Mouse (Mus musculus): ENCODE results near the gene Syn3. TPM values are rescaled to one million over a fixed set of nuclear protein-coding genes. Genes with fewer than 3 reads are reported as not detected.
"Not testable (repeated sequence)": the region's sequence is repeated elsewhere in the genome, so short reads cannot be mapped to it uniquely, and the experiment has no call there.

The Syn3 gene
- polyA plus RNA-seq, 1 experiment, result 9.5 TPM

- no peak for DNase-seq
- TF ChIP-seq POLR2A (IDR thresholded peaks at IDR 0.05; ENCODE audit: borderline replicate concordance, insufficient read depth, low read length), result no peak
- no peak for TF ChIP-seq CTCF (IDR thresholded peaks at IDR 0.05; ENCODE audit: borderline replicate concordance, insufficient read depth, low read depth, low read length)
Observed at GRCm38 (mm10) chr10:86032517-86032916, 466.2 kb downstream of the Syn3 start.

DNA sequence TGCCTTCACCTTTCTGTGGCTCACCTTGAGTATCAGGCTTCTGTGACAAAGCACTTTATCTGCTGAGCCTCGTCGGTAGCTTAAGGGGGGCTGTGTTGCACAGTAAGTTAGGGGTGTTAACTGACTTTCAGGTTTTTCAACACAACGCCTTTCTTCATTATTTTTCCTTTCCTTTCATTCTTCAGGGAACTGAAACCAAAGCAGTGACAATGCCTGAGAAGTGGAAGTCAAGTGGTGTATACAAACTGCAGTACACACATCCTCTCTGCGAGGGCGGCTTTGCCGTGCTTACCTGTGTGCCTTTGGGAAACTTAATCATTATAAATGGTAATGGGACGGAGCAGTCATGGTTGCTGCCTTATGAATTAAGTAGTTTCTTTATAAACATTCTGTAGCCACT is 468.0 kb downstream of the Syn3 start:
- 95% methylated on average over 7 of the region's 7 CpGs for WGBS

More at GRCm38 (mm10) chr10:86032517-86032916, 466.2 kb downstream of the Syn3 start:
- Histone ChIP-seq H3K27me3 (ENCODE audit: control insufficient read depth, insufficient read depth, low read length) (no peaks in the 10 kb centered on the region), H3K4me3 (replicated peaks; ENCODE audit: insufficient read depth, low read depth, low read length) (no peak overlapping the region), H3K4me1 (ENCODE audit: control insufficient read depth, insufficient read depth, low read length) (no peaks in the 10 kb centered on the region), H3K27ac (ENCODE audit: insufficient read depth, low read length) (no peak overlapping the region; the same call in 1 of the 2 replicates)
- WGBS, result 91% methylated on average over 3 of the region's 3 CpGs

GRCm38 (mm10) chr10:86026807-86027206 is 471.9 kb downstream of the Syn3 start:
- H3K27me3 ChIP-seq (ENCODE audit: control insufficient read depth, insufficient read depth, low read length); H3K27ac ChIP-seq (ENCODE audit: insufficient read depth, low read length); DNase-seq; H3K4me1 ChIP-seq (ENCODE audit: control insufficient read depth, insufficient read depth, low read length); H3K4me3 ChIP-seq (replicated peaks; ENCODE audit: insufficient read depth, low read depth, low read length): not testable (repeated sequence)
- WGBS, result 88% methylated on average over 1 of the region's 1 CpGs

More for the DNA sequence above, 468.0 kb downstream of the Syn3 start:
- Histone ChIP-seq H3K4me1 (ENCODE audit: control insufficient read depth, insufficient read depth, low read length) (no peaks in the 10 kb centered on the region), H3K27me3 (ENCODE audit: control insufficient read depth, insufficient read depth, low read length) (no peaks in the 10 kb centered on the region), H3K27ac (ENCODE audit: insufficient read depth, low read length) (no peak overlapping the region), H3K4me3 (replicated peaks; ENCODE audit: insufficient read depth, low read depth, low read length) (no peak overlapping the region)
- TF ChIP-seq CTCF (IDR thresholded peaks at IDR 0.05; ENCODE audit: borderline replicate concordance, insufficient read depth, low read depth, low read length), result no peak
- TF ChIP-seq POLR2A (IDR thresholded peaks at IDR 0.05; ENCODE audit: borderline replicate concordance, insufficient read depth, low read length), result no peak
- no peak for DNase-seq

DNA sequence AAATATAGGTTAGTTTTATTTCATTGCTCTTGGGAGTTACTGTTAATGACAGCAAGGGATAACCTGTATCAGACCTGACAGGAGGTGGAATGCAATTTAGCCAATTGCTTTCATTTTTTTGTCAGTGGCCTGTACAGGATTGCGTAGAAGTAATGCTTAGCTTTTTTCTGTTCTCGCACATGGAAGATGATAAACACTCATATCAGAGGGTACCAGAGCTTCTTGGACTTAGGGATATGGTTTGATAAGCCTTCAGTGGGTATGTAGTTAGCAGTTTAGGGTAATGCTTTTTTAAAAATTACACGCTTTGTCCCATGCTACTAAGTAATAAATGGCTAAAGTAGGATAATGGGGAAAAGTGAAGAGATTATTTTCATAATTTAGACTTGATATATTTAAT is 472.3 kb downstream of the Syn3 start:
- Histone ChIP-seq H3K4me3 (replicated peaks; ENCODE audit: insufficient read depth, low read depth, low read length) (no peak overlapping the region), H3K27me3 (ENCODE audit: control insufficient read depth, insufficient read depth, low read length) (no peaks in the 10 kb centered on the region), H3K4me1 (ENCODE audit: control insufficient read depth, insufficient read depth, low read length) (no peaks in the 10 kb centered on the region), H3K27ac (ENCODE audit: insufficient read depth, low read length) (no peak overlapping the region)
- 96% methylated on average over 3 of the region's 3 CpGs for WGBS
- no peak for TF ChIP-seq POLR2A (IDR thresholded peaks at IDR 0.05; ENCODE audit: borderline replicate concordance, insufficient read depth, low read length)
- TF ChIP-seq CTCF (IDR thresholded peaks at IDR 0.05; ENCODE audit: borderline replicate concordance, insufficient read depth, low read depth, low read length), result no peak
- no peak for DNase-seq

GRCm38 (mm10) chr10:86025906-86026305 is 472.8 kb downstream of the Syn3 start:
- H3K27ac ChIP-seq (ENCODE audit: insufficient read depth, low read length), result no peak overlapping the region
- WGBS, result 87% methylated on average over 2 of the region's 2 CpGs
- H3K27me3 ChIP-seq (ENCODE audit: control insufficient read depth, insufficient read depth, low read length), result no peaks in the 10 kb centered on the region
- TF ChIP-seq POLR2A (IDR thresholded peaks at IDR 0.05; ENCODE audit: borderline replicate concordance, insufficient read depth, low read length) (no peak), CTCF (IDR thresholded peaks at IDR 0.05; ENCODE audit: borderline replicate concordance, insufficient read depth, low read depth, low read length) (no peak)
- DNase-seq, result no peak
- H3K4me1 ChIP-seq (ENCODE audit: control insufficient read depth, insufficient read depth, low read length), result no peaks in the 10 kb centered on the region; the same call in 1 of the 2 replicates
- H3K4me3 ChIP-seq (replicated peaks; ENCODE audit: insufficient read depth, low read depth, low read length), result no peak overlapping the region

DNA sequence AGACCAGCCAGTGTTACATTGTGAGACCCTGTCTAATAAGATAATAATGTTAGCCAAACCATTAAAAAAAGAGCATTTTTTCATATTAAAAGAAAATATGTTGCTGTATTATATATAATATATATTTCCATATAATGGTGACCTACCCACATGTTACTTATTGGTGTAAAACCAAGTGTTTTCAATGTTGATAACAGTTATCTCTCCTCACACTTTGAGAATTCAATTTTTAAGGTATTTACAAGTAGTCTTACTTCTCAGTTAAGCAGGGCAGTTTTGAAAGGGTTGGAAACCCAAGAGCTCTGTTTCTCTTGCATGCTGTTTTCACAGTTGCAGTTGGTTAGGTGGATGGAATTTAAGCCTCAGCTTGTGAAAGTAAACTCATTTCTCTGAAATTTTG is 475.5 kb downstream of the Syn3 start:
- no peak for DNase-seq
- H3K27me3 ChIP-seq (ENCODE audit: control insufficient read depth, insufficient read depth, low read length), result no peaks in the 10 kb centered on the region
- no peak overlapping the region for H3K27ac ChIP-seq (ENCODE audit: insufficient read depth, low read length)
- TF ChIP-seq POLR2A (IDR thresholded peaks at IDR 0.05; ENCODE audit: borderline replicate concordance, insufficient read depth, low read length), result no peak
- no peak for TF ChIP-seq CTCF (IDR thresholded peaks at IDR 0.05; ENCODE audit: borderline replicate concordance, insufficient read depth, low read depth, low read length)
- no peak overlapping the region for H3K4me3 ChIP-seq (replicated peaks; ENCODE audit: insufficient read depth, low read depth, low read length)
- no peaks in the 10 kb centered on the region; the same call in 1 of the 2 replicates for H3K4me1 ChIP-seq (ENCODE audit: control insufficient read depth, insufficient read depth, low read length)

DNA sequence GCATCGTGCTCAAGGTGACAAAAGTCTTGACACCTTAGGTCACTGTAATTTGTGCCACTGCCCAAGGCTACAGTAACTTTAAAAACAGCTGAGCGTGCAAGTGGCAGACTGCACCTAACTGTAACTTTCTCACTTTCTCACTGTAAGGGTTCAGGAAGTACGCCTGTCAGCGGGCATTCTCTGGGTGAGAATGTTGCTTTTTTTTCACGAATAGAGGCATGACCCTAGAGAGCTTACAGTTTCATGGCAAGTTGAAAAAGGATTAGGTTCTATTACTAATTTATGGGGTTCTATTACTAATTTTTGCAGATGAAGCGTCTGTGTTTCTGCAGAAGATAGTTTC is 476.3 kb downstream of the Syn3 start:
- TF ChIP-seq CTCF (IDR thresholded peaks at IDR 0.05; ENCODE audit: borderline replicate concordance, insufficient read depth, low read depth, low read length) (no peak), POLR2A (IDR thresholded peaks at IDR 0.05; ENCODE audit: borderline replicate concordance, insufficient read depth, low read length) (no peak)

DNA sequence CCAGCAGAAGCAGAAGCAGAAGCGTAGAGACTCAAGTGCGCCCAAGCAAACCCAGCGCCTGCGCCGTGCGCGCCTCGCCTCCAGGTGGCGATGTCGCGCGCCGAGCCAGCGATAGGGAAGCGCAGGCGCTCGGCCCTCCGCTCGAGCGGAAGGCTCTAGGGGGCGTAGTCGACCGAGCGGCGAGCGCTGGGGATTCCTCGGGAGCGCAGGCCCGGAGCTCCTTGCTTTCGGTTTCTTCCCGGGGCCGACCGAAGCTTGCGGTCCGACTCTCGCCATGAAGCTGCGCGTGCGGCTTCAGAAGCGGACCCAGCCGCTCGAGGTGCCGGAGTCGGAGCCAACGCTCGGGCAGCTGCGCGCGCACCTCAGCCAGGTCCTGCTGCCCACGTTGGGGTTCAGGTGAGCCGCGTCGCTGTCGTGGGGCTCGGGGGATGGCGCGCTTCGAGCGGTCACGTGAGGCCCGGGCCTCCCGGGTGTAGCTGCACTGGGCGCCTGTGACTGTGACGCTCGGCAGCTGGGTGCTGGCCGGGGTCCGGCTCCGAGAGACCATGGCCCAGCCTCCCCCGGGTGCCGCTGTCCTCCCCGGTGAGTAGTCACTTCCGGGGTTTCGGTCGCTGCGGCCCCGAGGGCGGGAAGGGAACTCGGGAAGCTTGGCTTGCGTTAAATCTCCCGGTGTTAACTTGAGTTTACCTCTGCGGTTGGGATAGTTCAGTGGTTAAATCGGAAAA is 476.8 kb downstream of the Syn3 start, which contains the start of gene Fbxo7:
Fbxo7 (plus strand) TSS at position 224 of the 725 bp plus-strand sequence.
- under 1% methylated on average over 82 of the region's 82 CpGs for WGBS
- TF ChIP-seq CTCF (IDR thresholded peaks at IDR 0.05; ENCODE audit: borderline replicate concordance, insufficient read depth, low read depth, low read length) (peak; percentile 83), POLR2A (IDR thresholded peaks at IDR 0.05; ENCODE audit: borderline replicate concordance, insufficient read depth, low read length) (peak; percentile 41; the same call in 1 of the 2 replicates)
- H3K27me3 ChIP-seq (ENCODE audit: control insufficient read depth, insufficient read depth, low read length), result no peaks in the 10 kb centered on the region
- H3K27ac ChIP-seq (ENCODE audit: insufficient read depth, low read length), result peak within 1 kb of the TSS; percentile 87
- H3K4me1 ChIP-seq (ENCODE audit: control insufficient read depth, insufficient read depth, low read length), result no peaks in the 10 kb centered on the region; the same call in 1 of the 2 replicates
- DNase-seq, result peak; percentile 88 to 89
- peak within 1 kb of the TSS; percentile 77 for H3K4me3 ChIP-seq (replicated peaks; ENCODE audit: insufficient read depth, low read depth, low read length)

More for the DNA sequence above, 476.3 kb downstream of the Syn3 start:
- no peaks in the 10 kb centered on the region for H3K27me3 ChIP-seq (ENCODE audit: control insufficient read depth, insufficient read depth, low read length)
- no peak for DNase-seq
- H3K4me3 ChIP-seq (replicated peaks; ENCODE audit: insufficient read depth, low read depth, low read length), result peak overlapping the region; percentile 77
- 7% methylated on average over 6 of the region's 6 CpGs for WGBS
- no peaks in the 10 kb centered on the region; the same call in 1 of the 2 replicates for H3K4me1 ChIP-seq (ENCODE audit: control insufficient read depth, insufficient read depth, low read length)
- peak overlapping the region; percentile 87 for H3K27ac ChIP-seq (ENCODE audit: insufficient read depth, low read length)
